Mouse (Mus musculus): Measurements from ENCODE around the gene Aldh4a1. TPM values are rescaled to one million over a fixed set of nuclear protein-coding genes. Genes with fewer than 3 reads are reported as not detected.

The Aldh4a1 gene
- polyA plus RNA-seq, 1 experiment: 517 TPM

- no peak overlapping the region for H3K27ac ChIP-seq (ENCODE audit: insufficient read depth, low read depth, low read length)
- no peaks in the 10 kb centered on the region for H3K36me3 ChIP-seq (ENCODE audit: control insufficient read depth, insufficient read depth, low read length)
- peaks cover 13% of the 10 kb centered on the region for H3K4me1 ChIP-seq (ENCODE audit: control insufficient read depth, insufficient read depth, low read length)
- no peak for DNase-seq
- 64% methylated on average over 3 of the region's 3 CpGs for WGBS
- no peaks in the 10 kb centered on the region for H3K27me3 ChIP-seq (replicated peaks; ENCODE audit: control insufficient read depth, insufficient read depth, low read length)
- H3K4me3 ChIP-seq (ENCODE audit: insufficient read depth, low read depth, low read length): no peak overlapping the region
- peak; percentile 47 for TF ChIP-seq CTCF (conservative IDR thresholded peaks at IDR 0.05; ENCODE audit: insufficient read depth, insufficient read length, low read depth, low read length)
- no peak for TF ChIP-seq POLR2A (IDR thresholded peaks at IDR 0.05; ENCODE audit: low read depth, low read length)
These were observed 39.8 kb upstream of the Aldh4a1 start for GRCm38 (mm10) chr4:139582903-139583302.

- TF ChIP-seq CTCF (conservative IDR thresholded peaks at IDR 0.05; ENCODE audit: insufficient read depth, insufficient read length, low read depth, low read length) (no peak), POLR2A (IDR thresholded peaks at IDR 0.05; ENCODE audit: low read depth, low read length) (no peak)
- 82% methylated on average over 11 of the region's 11 CpGs for WGBS
- H3K36me3 ChIP-seq (ENCODE audit: control insufficient read depth, insufficient read depth, low read length): no peaks in the 10 kb centered on the region
- no peak for DNase-seq
- H3K27me3 ChIP-seq (replicated peaks; ENCODE audit: control insufficient read depth, insufficient read depth, low read length): no peaks in the 10 kb centered on the region
- no peak overlapping the region for H3K4me3 ChIP-seq (ENCODE audit: insufficient read depth, low read depth, low read length)
- H3K27ac ChIP-seq (ENCODE audit: insufficient read depth, low read depth, low read length): no peak overlapping the region
- peaks cover 13% of the 10 kb centered on the region for H3K4me1 ChIP-seq (ENCODE audit: control insufficient read depth, insufficient read depth, low read length)
These were observed 38.9 kb upstream of the Aldh4a1 start for GRCm38 (mm10) chr4:139583629-139584245.

GRCm38 (mm10) chr4:139584704-139585103 is 38.0 kb upstream of the Aldh4a1 start:
- no peaks in the 10 kb centered on the region for H3K36me3 ChIP-seq (ENCODE audit: control insufficient read depth, insufficient read depth, low read length)
- peaks cover 13% of the 10 kb centered on the region for H3K4me1 ChIP-seq (ENCODE audit: control insufficient read depth, insufficient read depth, low read length)
- 79% methylated on average over 11 of the region's 11 CpGs for WGBS
- no peaks in the 10 kb centered on the region for H3K27me3 ChIP-seq (replicated peaks; ENCODE audit: control insufficient read depth, insufficient read depth, low read length)
- TF ChIP-seq CTCF (conservative IDR thresholded peaks at IDR 0.05; ENCODE audit: insufficient read depth, insufficient read length, low read depth, low read length) (no peak), POLR2A (IDR thresholded peaks at IDR 0.05; ENCODE audit: low read depth, low read length) (no peak)
- no peak overlapping the region for H3K4me3 ChIP-seq (ENCODE audit: insufficient read depth, low read depth, low read length)
- no peak for DNase-seq
- H3K27ac ChIP-seq (ENCODE audit: insufficient read depth, low read depth, low read length): no peak overlapping the region

- Histone ChIP-seq H3K27me3 (replicated peaks; ENCODE audit: control insufficient read depth, insufficient read depth, low read length) (no peaks in the 10 kb centered on the region), H3K36me3 (ENCODE audit: control insufficient read depth, insufficient read depth, low read length) (no peaks in the 10 kb centered on the region), H3K4me3 (ENCODE audit: insufficient read depth, low read depth, low read length) (no peak overlapping the region), H3K4me1 (ENCODE audit: control insufficient read depth, insufficient read depth, low read length) (peaks cover 13% of the 10 kb centered on the region), H3K27ac (ENCODE audit: insufficient read depth, low read depth, low read length) (no peak overlapping the region)
- no peak for DNase-seq
- WGBS: 83% methylated on average over 7 of the region's 7 CpGs
- TF ChIP-seq CTCF (conservative IDR thresholded peaks at IDR 0.05; ENCODE audit: insufficient read depth, insufficient read length, low read depth, low read length) (no peak), POLR2A (IDR thresholded peaks at IDR 0.05; ENCODE audit: low read depth, low read length) (no peak)
These were observed 37.0 kb upstream of the Aldh4a1 start for GRCm38 (mm10) chr4:139585713-139586112.

GRCm38 (mm10) chr4:139587370-139587769 is 35.3 kb upstream of the Aldh4a1 start:
- no peak overlapping the region for H3K27ac ChIP-seq (ENCODE audit: insufficient read depth, low read depth, low read length)
- TF ChIP-seq CTCF (conservative IDR thresholded peaks at IDR 0.05; ENCODE audit: insufficient read depth, insufficient read length, low read depth, low read length) (no peak), POLR2A (IDR thresholded peaks at IDR 0.05; ENCODE audit: low read depth, low read length) (no peak)
- H3K4me1 ChIP-seq (ENCODE audit: control insufficient read depth, insufficient read depth, low read length): no peaks in the 10 kb centered on the region; the same call in 1 of the 2 replicates
- no peaks in the 10 kb centered on the region for H3K36me3 ChIP-seq (ENCODE audit: control insufficient read depth, insufficient read depth, low read length)
- WGBS: 77% methylated on average over 4 of the region's 4 CpGs
- DNase-seq: peak; percentile 69
- no peak overlapping the region for H3K4me3 ChIP-seq (ENCODE audit: insufficient read depth, low read depth, low read length)
- H3K27me3 ChIP-seq (replicated peaks; ENCODE audit: control insufficient read depth, insufficient read depth, low read length): no peaks in the 10 kb centered on the region

GRCm38 (mm10) chr4:139587773-139588172 is 34.9 kb upstream of the Aldh4a1 start:
- H3K27me3 ChIP-seq (replicated peaks; ENCODE audit: control insufficient read depth, insufficient read depth, low read length): no peaks in the 10 kb centered on the region
- WGBS: 80% methylated on average over 4 of the region's 4 CpGs
- H3K4me3 ChIP-seq (ENCODE audit: insufficient read depth, low read depth, low read length): no peak overlapping the region
- no peak overlapping the region for H3K27ac ChIP-seq (ENCODE audit: insufficient read depth, low read depth, low read length)
- DNase-seq: no peak
- TF ChIP-seq POLR2A (IDR thresholded peaks at IDR 0.05; ENCODE audit: low read depth, low read length): no peak
- no peak for TF ChIP-seq CTCF (conservative IDR thresholded peaks at IDR 0.05; ENCODE audit: insufficient read depth, insufficient read length, low read depth, low read length)
- no peaks in the 10 kb centered on the region for H3K36me3 ChIP-seq (ENCODE audit: control insufficient read depth, insufficient read depth, low read length)
- no peaks in the 10 kb centered on the region; the same call in 1 of the 2 replicates for H3K4me1 ChIP-seq (ENCODE audit: control insufficient read depth, insufficient read depth, low read length)

- Histone ChIP-seq H3K27me3 (replicated peaks; ENCODE audit: control insufficient read depth, insufficient read depth, low read length) (no peaks in the 10 kb centered on the region), H3K4me1 (ENCODE audit: control insufficient read depth, insufficient read depth, low read length) (no peaks in the 10 kb centered on the region; the same call in 1 of the 2 replicates), H3K27ac (ENCODE audit: insufficient read depth, low read depth, low read length) (no peak overlapping the region), H3K4me3 (ENCODE audit: insufficient read depth, low read depth, low read length) (no peak overlapping the region), H3K36me3 (ENCODE audit: control insufficient read depth, insufficient read depth, low read length) (no peaks in the 10 kb centered on the region)
- WGBS: 74% methylated on average over 5 of the region's 5 CpGs
- DNase-seq: no peak
- TF ChIP-seq CTCF (conservative IDR thresholded peaks at IDR 0.05; ENCODE audit: insufficient read depth, insufficient read length, low read depth, low read length) (no peak), POLR2A (IDR thresholded peaks at IDR 0.05; ENCODE audit: low read depth, low read length) (no peak)
These were observed 33.2 kb upstream of the Aldh4a1 start for GRCm38 (mm10) chr4:139589351-139590027.

Data from kidney, adult 2 months (tissue).